Mouse (Mus musculus) embryo, embryonic 11 days (tissue): ENCODE measurements at regions not wholly inside any gene's neighbourhood (a gene's known extent, or its start where the extent isn't known, plus 50 kb on each side); places are given as distances from the start of the nearest gene placed in this dataset.

Source experiments
- DNase-seq: peaks from one replicate; pipeline ENCODE4 v3.0.0-alpha.2; 2015

GRCm38 (mm10) chr16:55421569-55422342, 124.0 kb upstream of the Zpld1 start:
- no peak for DNase-seq

- no peak for DNase-seq
Observed at GRCm38 (mm10) chr16:55420876-55421568, 123.2 kb upstream of the Zpld1 start.

- DNase-seq: no peak
Observed at GRCm38 (mm10) chr16:55418871-55419270, 121.1 kb upstream of the Zpld1 start.

DNA sequence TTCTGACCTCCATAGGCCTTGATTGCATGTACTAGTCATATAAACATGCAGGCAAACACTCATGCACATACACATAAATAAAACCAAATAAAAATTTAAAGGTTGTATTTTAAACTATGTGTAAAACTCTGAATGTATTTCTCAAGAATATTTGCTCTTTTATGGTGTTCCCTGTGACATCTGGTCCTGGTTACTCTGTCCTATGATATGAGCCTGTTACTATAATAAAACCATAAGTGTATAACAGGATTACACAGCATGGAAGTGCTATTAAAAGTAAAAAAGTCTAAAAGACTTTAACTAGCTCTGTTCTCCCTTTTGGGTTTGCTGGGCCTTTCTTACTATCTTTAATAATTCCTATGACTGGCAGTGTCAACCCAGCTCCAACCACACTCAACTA, 103.0 kb upstream of the Zpld1 start:
- no peak for DNase-seq

DNA sequence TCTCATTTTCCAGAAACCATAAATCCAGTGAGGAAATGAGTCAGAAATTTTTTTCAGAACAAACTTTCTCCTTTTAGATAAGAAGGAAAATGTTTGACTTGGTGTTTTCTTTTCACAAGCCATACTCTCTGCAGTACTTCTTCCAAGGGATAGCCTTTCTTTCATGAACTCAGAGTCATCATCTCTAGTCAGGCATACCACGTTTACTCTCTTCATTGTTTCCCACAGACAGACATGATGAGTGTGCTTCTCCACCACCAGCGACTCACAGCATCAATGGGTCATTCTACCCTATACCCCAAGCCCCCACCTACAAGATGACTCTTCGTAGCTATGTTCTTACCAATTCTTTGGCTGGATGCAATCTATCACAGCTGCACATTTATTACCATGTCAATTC, 97.1 kb upstream of the Zpld1 start:
- no peak for DNase-seq

DNA sequence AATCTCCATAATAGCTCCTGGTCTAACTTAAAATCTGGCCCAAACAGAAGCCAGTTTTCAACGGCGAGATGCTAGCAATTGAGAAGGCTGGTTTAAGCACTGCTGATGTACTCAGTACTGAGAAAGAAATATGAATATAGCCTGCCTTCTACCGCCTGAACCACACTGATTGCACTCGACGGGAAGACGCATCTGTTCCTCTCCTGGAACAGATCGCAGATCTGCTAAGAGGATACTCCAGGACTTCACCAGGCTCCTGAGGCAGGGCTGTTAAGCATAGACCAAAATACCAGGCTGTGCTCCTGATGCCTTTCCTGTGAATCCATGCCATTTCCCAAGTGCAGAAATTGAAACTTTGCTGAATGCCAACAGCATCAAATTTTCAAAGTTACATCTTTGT, 92.6 kb upstream of the Zpld1 start:
- no peak for DNase-seq

DNA sequence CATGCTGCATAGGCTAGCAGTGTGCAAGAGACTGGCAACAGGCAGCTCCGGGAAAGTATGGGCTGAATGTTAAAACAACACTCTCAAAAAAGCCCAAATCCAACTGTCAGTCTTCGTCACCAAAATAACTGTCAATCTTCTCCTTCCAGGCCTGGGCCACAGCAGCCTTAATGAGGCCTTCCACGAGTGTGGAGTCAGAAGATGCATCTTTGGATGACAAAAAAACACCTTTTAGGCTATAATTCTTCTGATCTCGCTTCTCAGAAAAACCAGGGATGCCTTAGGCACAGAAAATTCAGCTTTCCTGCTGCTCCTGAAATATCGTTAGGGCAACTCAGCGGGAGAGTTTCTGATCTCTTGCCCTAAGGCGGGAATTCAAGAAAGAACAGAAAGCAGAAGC, 82.2 kb upstream of the Zpld1 start:
- no peak for DNase-seq

GRCm38 (mm10) chr16:55379189-55379588, 81.4 kb upstream of the Zpld1 start:
- no peak for DNase-seq

GRCm38 (mm10) chr16:55378701-55379100, 80.9 kb upstream of the Zpld1 start:
- DNase-seq: no peak

DNA sequence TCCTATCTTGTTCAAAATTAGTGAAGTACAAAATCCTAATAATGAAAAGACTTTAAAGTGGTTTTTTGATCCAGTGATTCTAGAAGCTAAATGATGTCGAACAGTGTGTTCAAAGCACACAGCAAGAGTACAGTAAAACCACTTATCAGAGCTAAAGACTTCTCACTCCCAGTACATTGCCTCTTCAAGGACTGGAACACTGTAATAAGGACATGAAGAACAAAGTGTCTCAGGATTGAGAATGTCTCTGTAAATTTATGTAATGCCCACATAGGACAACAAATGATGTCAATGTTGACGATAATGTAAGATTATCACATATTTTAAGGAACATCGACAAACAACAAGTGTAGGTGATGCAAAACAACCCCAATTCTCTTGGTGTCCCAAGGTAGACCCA, 78.1 kb upstream of the Zpld1 start:
- DNase-seq: no peak

DNA sequence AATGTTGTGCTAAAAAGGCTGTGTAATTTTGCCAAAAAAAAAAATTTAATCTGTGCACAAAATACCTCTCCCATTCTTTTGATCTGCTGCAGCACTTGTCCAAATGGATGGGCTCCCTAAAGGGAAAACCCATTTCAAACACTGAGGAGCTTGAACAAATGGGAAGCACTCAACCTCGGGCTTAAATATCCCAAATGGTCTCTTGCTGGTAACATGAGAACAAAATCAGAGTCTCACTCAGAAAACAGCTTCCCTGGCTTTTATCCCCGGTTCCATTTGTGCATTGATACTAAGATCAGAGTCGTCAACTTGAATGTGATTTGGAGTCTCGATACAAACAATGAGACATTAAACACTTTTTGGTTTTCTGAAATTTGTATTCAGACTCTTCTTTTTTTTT, 59.9 kb upstream of the Zpld1 start:
- DNase-seq: peak; percentile 9

- DNase-seq: no peak
Observed at GRCm38 (mm10) chr16:55356097-55356496, 58.3 kb upstream of the Zpld1 start.
